Mouse (Mus musculus): ENCODE measurements around the gene Cdpf1.

- TF ChIP-seq CTCF (IDR thresholded peaks at IDR 0.05; ENCODE audit: borderline replicate concordance, control insufficient read depth, extremely low read depth, insufficient read depth, low read length, poor library complexity) (no peak), POLR2A (IDR thresholded peaks at IDR 0.05; ENCODE audit: control insufficient read depth, extremely low read depth, insufficient read depth, low read length, poor library complexity) (no peak)
Measured at GRCm38 (mm10) chr15:85807404-85807803, 4.1 kb downstream of the Cdpf1 start.
